Comparison of ENCODE assay signal across 11 mouse cellular contexts in genomic region chr2:166184417-166184816, GRCm38 (mm10). TPM values are rescaled to one million over a fixed set of nuclear protein-coding genes. Genes with fewer than 3 reads are reported as not detected.
DNase-seq lines count a peak whose midpoint lies in the region; ATAC-seq and TF ChIP-seq lines count a peak whose summit lies in the region.
"Had no signal": no experiment of that assay in that cellular context is flagged by ENCODE, and none has a peak within 500 bp of the region (broad histone marks: within the 10 kb centered on the region; RNA-seq: fewer than 3 reads in every experiment).

No protein-coding gene starts in this region.

- no peak for DNase-seq in forebrain, postnatal 0 days
- no peak for DNase-seq in midbrain, postnatal 0 days (ENCODE audit: low spot score)
- DNase-seq in R1 (ENCODE audit: low read depth, low spot score): peak; percentile 88
- DNase-seq in limb, embryonic 11.5 days (ENCODE audit: low spot score): peak; percentile 54
- no peak for DNase-seq in layer of hippocampus, postnatal 10 days (ENCODE audit: low spot score in 2 of 2)
- DNase-seq in urinary bladder, postnatal 14 days (ENCODE audit: low spot score): no peak
- DNase-seq: cerebellum, postnatal 36 days; lung, postnatal 14 days had no signal

- ATAC-seq in forebrain, postnatal 0 days: no peak
- no peak for ATAC-seq in forebrain, embryonic 15.5 days (replicated peaks)
- no peak for ATAC-seq in midbrain, postnatal 0 days (ENCODE audit: low FRiP score)
- no peak for ATAC-seq in midbrain, embryonic 15.5 days (replicated peaks)
- ATAC-seq in limb, embryonic 11.5 days (ENCODE audit: insufficient number of reproducible peaks, low FRiP score, low TSS enrichment, low read depth): no peak
- ATAC-seq: intestine, embryonic 15.5 days had no signal

- TF ChIP-seq CTCF in forebrain, postnatal 0 days (IDR thresholded peaks at IDR 0.05; ENCODE audit: low read depth): peak; percentile 26; the same call in 1 of the 2 replicates
- peak; percentile 29; the same call in 1 of the 2 replicates for TF ChIP-seq CTCF in midbrain, postnatal 0 days (IDR thresholded peaks at IDR 0.05)

- WGBS in forebrain, postnatal 0 days: 66% methylated on average over 6 of the region's 6 CpGs
- WGBS in forebrain, embryonic 15.5 days: 68% methylated on average over 6 of the region's 6 CpGs
- WGBS in midbrain, postnatal 0 days: 67% methylated on average over 6 of the region's 6 CpGs
- 71% methylated on average over 6 of the region's 6 CpGs for WGBS in midbrain, embryonic 15.5 days
- WGBS in limb, embryonic 11.5 days: 64% methylated on average over 6 of the region's 6 CpGs

- no peak overlapping the region for H3K4me2 ChIP-seq in forebrain, postnatal 0 days (ENCODE audit: low read depth)
- H3K4me2 ChIP-seq in forebrain, embryonic 15.5 days (replicated peaks): no peak overlapping the region
- H3K4me2 ChIP-seq in midbrain, postnatal 0 days (ENCODE audit: low read depth, low read length, poor library complexity, severe bottlenecking): no peak overlapping the region
- H3K4me2 ChIP-seq in midbrain, embryonic 15.5 days: no peak overlapping the region
- H3K4me2 ChIP-seq in limb, embryonic 11.5 days (ENCODE audit: low read depth, severe bottlenecking): no peak overlapping the region
- H3K4me2 ChIP-seq: intestine, embryonic 15.5 days had no signal

- H3K9ac ChIP-seq in forebrain, postnatal 0 days: no peak overlapping the region
- H3K9ac ChIP-seq in forebrain, embryonic 15.5 days (replicated peaks): no peak overlapping the region
- no peak overlapping the region for H3K9ac ChIP-seq in midbrain, postnatal 0 days (replicated peaks; ENCODE audit: low read length, poor library complexity, severe bottlenecking)
- no peak overlapping the region for H3K9ac ChIP-seq in midbrain, embryonic 15.5 days
- no peak overlapping the region for H3K9ac ChIP-seq in limb, embryonic 11.5 days (ENCODE audit: low read length)
- H3K9ac ChIP-seq: intestine, embryonic 15.5 days had no signal

- no peaks in the 10 kb centered on the region for H3K36me3 ChIP-seq in forebrain, postnatal 0 days (ENCODE audit: insufficient read depth)
- H3K36me3 ChIP-seq in forebrain, embryonic 15.5 days: no peaks in the 10 kb centered on the region
- H3K36me3 ChIP-seq in midbrain, postnatal 0 days (ENCODE audit: insufficient read depth, low read length): no peaks in the 10 kb centered on the region
- no peaks in the 10 kb centered on the region for H3K36me3 ChIP-seq in midbrain, embryonic 15.5 days (replicated peaks)
- no peaks in the 10 kb centered on the region for H3K36me3 ChIP-seq in limb, embryonic 11.5 days (ENCODE audit: control insufficient read depth, insufficient read depth, low read length)
- H3K36me3 ChIP-seq: intestine, embryonic 15.5 days had no signal

- H3K27ac ChIP-seq in forebrain, postnatal 0 days (ENCODE audit: low read depth, low read length): no peak overlapping the region
- no peak overlapping the region for H3K27ac ChIP-seq in forebrain, embryonic 15.5 days (replicated peaks)
- no peak overlapping the region for H3K27ac ChIP-seq in midbrain, postnatal 0 days (ENCODE audit: low read depth, low read length)
- no peak overlapping the region for H3K27ac ChIP-seq in midbrain, embryonic 15.5 days
- no peak overlapping the region for H3K27ac ChIP-seq in limb, embryonic 11.5 days (replicated peaks; ENCODE audit: low read depth, low read length)
- H3K27ac ChIP-seq: intestine, embryonic 15.5 days had no signal

- no peaks in the 10 kb centered on the region for H3K9me3 ChIP-seq in forebrain, postnatal 0 days (ENCODE audit: low read length)
- H3K9me3 ChIP-seq in forebrain, embryonic 15.5 days: no peaks in the 10 kb centered on the region
- no peaks in the 10 kb centered on the region for H3K9me3 ChIP-seq in midbrain, postnatal 0 days (ENCODE audit: low read length)
- no peaks in the 10 kb centered on the region for H3K9me3 ChIP-seq in midbrain, embryonic 15.5 days
- H3K9me3 ChIP-seq in limb, embryonic 11.5 days (ENCODE audit: control insufficient read depth, low read length): no peaks in the 10 kb centered on the region
- H3K9me3 ChIP-seq: intestine, embryonic 15.5 days had no signal

- no peak overlapping the region for H3K4me3 ChIP-seq in forebrain, postnatal 0 days (ENCODE audit: low read depth, low read length)
- H3K4me3 ChIP-seq in forebrain, embryonic 15.5 days: no peak overlapping the region
- no peak overlapping the region for H3K4me3 ChIP-seq in midbrain, postnatal 0 days (ENCODE audit: low read depth, low read length)
- H3K4me3 ChIP-seq in midbrain, embryonic 15.5 days: no peak overlapping the region
- no peak overlapping the region for H3K4me3 ChIP-seq in limb, embryonic 11.5 days (ENCODE audit: low read depth, low read length)
- H3K4me3 ChIP-seq: intestine, embryonic 15.5 days had no signal

- H3K4me1 ChIP-seq in forebrain, postnatal 0 days (ENCODE audit: insufficient read depth): peaks cover 7% of the 10 kb centered on the region; the same call in 1 of the 2 replicates
- peaks cover 26% of the 10 kb centered on the region for H3K4me1 ChIP-seq in forebrain, embryonic 15.5 days
- no peaks in the 10 kb centered on the region for H3K4me1 ChIP-seq in midbrain, postnatal 0 days (ENCODE audit: insufficient read depth, low read length)
- peaks cover 17% of the 10 kb centered on the region for H3K4me1 ChIP-seq in midbrain, embryonic 15.5 days
- H3K4me1 ChIP-seq in limb, embryonic 11.5 days (ENCODE audit: control insufficient read depth, insufficient read depth, low read length): peaks cover 39% of the 10 kb centered on the region

- H3K27me3 ChIP-seq in forebrain, postnatal 0 days (ENCODE audit: insufficient read depth, low read length): peaks cover 14% of the 10 kb centered on the region
- peaks cover 18% of the 10 kb centered on the region for H3K27me3 ChIP-seq in forebrain, embryonic 15.5 days
- H3K27me3 ChIP-seq in midbrain, postnatal 0 days (ENCODE audit: insufficient read depth, low read length): no peaks in the 10 kb centered on the region
- no peaks in the 10 kb centered on the region for H3K27me3 ChIP-seq in midbrain, embryonic 15.5 days (replicated peaks)
- no peaks in the 10 kb centered on the region for H3K27me3 ChIP-seq in limb, embryonic 11.5 days (ENCODE audit: control insufficient read depth, insufficient read depth, low read length)
- H3K27me3 ChIP-seq: intestine, embryonic 15.5 days had no signal

RNA-seq across cellular contexts. Expression of gene Sulf2, which starts 29.0 kb away (rescaled TPM):
- 65.6 and 95.6 TPM in 2 replicates for total RNA-seq in forebrain, postnatal 0 days (2014; rRNA removed)
- polyA plus RNA-seq in forebrain, postnatal 0 days (2015; fragmentation: Nextera tagmentation; extraction: Ambion mirVana): 54.4 and 67.5 TPM in 2 replicates
- 30.3 and 36.0 TPM in 2 replicates for polyA plus RNA-seq in forebrain, embryonic 15.5 days (2015; fragmentation: Nextera tagmentation; extraction: Ambion mirVana)
- total RNA-seq in midbrain, postnatal 0 days (2014; rRNA removed): 127 and 131 TPM in 2 replicates
- polyA plus RNA-seq in midbrain, postnatal 0 days (2015; fragmentation: Nextera tagmentation; extraction: Ambion mirVana): 95.8 and 99.6 TPM in 2 replicates
- 106 and 108 TPM in 2 replicates for polyA plus RNA-seq in midbrain, embryonic 15.5 days (2015; fragmentation: Nextera tagmentation; extraction: Ambion mirVana)
- 193 and 210 TPM in 2 replicates for polyA plus RNA-seq in limb, embryonic 11.5 days (2014; fragmentation: Nextera tagmentation; extraction: Ambion mirVana)
- 100 to 1,000 TPM; 192 to 224 TPM for total RNA-seq in layer of hippocampus, postnatal 10 days (2021)

Comparison
In these comparisons a context has a peak if more than half of its experiments do, and no peak if none do; other contexts are left out.
1. DNase-seq: peak in R1 (single experiment) and limb, embryonic 11.5 days (single experiment); none in forebrain, postnatal 0 days (single experiment), midbrain, postnatal 0 days (single experiment), layer of hippocampus, postnatal 10 days (0 of 2) and urinary bladder, postnatal 14 days (single experiment).